Mouse (Mus musculus): Measurements from ENCODE around the gene Cd59a. TPM values are rescaled to one million over a fixed set of nuclear protein-coding genes. Genes with fewer than 3 reads are reported as not detected.
"Not testable (repeated sequence)": the region's sequence is repeated elsewhere in the genome, so short reads cannot be mapped to it uniquely, and the experiment has no call there.

The Cd59a gene
- polyA plus RNA-seq, 1 experiment = 10.5 TPM

DNA sequence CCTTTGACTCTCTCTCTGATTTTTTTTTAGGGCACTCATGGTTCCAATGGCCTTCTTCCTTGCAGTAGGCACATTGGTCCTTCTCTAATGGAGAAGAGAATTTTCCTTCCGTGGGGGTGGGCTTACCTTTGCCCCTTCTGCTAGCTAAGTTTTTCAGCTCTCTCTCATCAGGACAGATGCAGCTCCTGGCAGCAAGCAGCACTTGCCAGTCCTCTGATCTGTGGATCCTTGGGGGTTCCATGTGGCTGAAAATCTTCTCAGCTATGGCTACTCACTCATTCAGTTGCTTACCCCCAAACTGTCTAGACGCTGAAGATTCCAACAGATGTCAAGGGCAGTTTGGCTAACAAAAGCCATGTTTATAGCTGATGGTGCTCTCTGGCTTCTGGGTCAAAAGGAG, 2.3 kb upstream of the Cd59a start:
- no peaks in the 10 kb centered on the region for H3K27me3 ChIP-seq (ENCODE audit: control insufficient read depth, insufficient read depth, low read length, poor library complexity, severe bottlenecking)
- H3K4me3 ChIP-seq (ENCODE audit: low read depth, low read length) = no peak overlapping the region
- no peaks in the 10 kb centered on the region for H3K36me3 ChIP-seq (ENCODE audit: control insufficient read depth, insufficient read depth, low read length, poor library complexity, severe bottlenecking)
- peaks cover 9% of the 10 kb centered on the region for H3K9me3 ChIP-seq (replicated peaks; ENCODE audit: control insufficient read depth, insufficient read depth, low read length, poor library complexity, severe bottlenecking)
- TF ChIP-seq POLR2A (IDR thresholded peaks at IDR 0.05; ENCODE audit: insufficient read depth, low read length) (no peak), CTCF (IDR thresholded peaks at IDR 0.05; ENCODE audit: low read depth, low read length) (no peak), EP300 (IDR thresholded peaks at IDR 0.05; ENCODE audit: insufficient read depth, low read depth, low read length) (no peak)
- H3K9ac ChIP-seq (ENCODE audit: low read depth, poor library complexity, severe bottlenecking) = no peak overlapping the region
- no peaks in the 10 kb centered on the region for H3K4me1 ChIP-seq (ENCODE audit: control insufficient read depth, insufficient read depth, low read length)
- no peak overlapping the region for H3K27ac ChIP-seq (ENCODE audit: insufficient read depth, low read length)

DNA sequence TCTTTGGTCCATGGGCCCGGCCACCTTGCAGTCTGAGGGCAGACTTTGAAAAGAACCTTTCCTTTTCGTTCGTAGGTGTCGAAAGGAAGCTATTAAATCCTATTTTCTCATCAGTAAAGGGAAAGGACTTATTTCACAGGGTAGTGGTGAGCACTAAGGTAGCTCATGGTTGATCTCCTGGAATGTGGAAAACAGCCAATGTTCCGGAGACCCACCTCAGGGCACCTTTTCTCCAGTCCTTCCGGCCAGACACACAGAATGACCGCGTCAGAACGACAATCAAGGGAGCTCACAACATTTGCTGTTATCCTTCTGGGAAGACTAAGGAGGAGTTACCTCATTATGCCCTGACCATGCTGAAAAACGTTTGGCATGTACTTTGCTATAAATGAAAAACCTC, 655 bp downstream of the Cd59a start:
- no peak for TF ChIP-seq EP300 (IDR thresholded peaks at IDR 0.05; ENCODE audit: insufficient read depth, low read depth, low read length)
- TF ChIP-seq POLR2A (IDR thresholded peaks at IDR 0.05; ENCODE audit: insufficient read depth, low read length) = no peak
- TF ChIP-seq CTCF (IDR thresholded peaks at IDR 0.05; ENCODE audit: low read depth, low read length) = no peak
- 0 out of 2 replicates have a peak overlapping the region, but pooled peaks have one; percentile 25 for H3K4me3 ChIP-seq (ENCODE audit: low read depth, low read length)

DNA sequence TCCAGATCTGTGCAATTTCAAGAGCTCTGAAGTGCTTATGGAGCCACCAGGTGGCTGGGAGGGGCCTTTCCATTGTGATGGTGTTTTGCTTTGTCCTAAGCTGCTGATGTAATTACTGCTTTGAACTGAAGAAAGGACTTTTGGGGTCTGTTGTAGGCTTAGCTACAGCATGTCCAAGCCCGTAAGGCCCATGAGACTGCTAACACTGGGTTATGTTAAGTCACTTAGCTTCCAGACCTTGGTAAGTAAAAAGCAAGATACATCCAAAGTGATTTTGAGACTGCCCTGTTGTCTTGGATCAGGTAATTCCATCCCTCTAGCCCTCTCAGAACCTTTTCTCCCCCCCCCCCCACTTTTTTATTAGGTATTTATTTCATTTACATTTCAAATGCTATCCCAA, 1.2 kb downstream of the Cd59a start:
- not testable (repeated sequence) for H3K9ac ChIP-seq (ENCODE audit: low read depth, poor library complexity, severe bottlenecking); H3K36me3 ChIP-seq (ENCODE audit: control insufficient read depth, insufficient read depth, low read length, poor library complexity, severe bottlenecking); H3K4me3 ChIP-seq (ENCODE audit: low read depth, low read length); H3K9me3 ChIP-seq (replicated peaks; ENCODE audit: control insufficient read depth, insufficient read depth, low read length, poor library complexity, severe bottlenecking); H3K27me3 ChIP-seq (ENCODE audit: control insufficient read depth, insufficient read depth, low read length, poor library complexity, severe bottlenecking); H3K4me1 ChIP-seq (ENCODE audit: control insufficient read depth, insufficient read depth, low read length); H3K27ac ChIP-seq (ENCODE audit: insufficient read depth, low read length)

More for the DNA sequence above, 655 bp downstream of the Cd59a start:
- no peaks in the 10 kb centered on the region for H3K27me3 ChIP-seq (ENCODE audit: control insufficient read depth, insufficient read depth, low read length, poor library complexity, severe bottlenecking)
- peaks cover 2% of the 10 kb centered on the region for H3K4me1 ChIP-seq (ENCODE audit: control insufficient read depth, insufficient read depth, low read length)
- no peaks in the 10 kb centered on the region for H3K36me3 ChIP-seq (ENCODE audit: control insufficient read depth, insufficient read depth, low read length, poor library complexity, severe bottlenecking)
- H3K27ac ChIP-seq (ENCODE audit: insufficient read depth, low read length) = no peak overlapping the region
- H3K9me3 ChIP-seq (replicated peaks; ENCODE audit: control insufficient read depth, insufficient read depth, low read length, poor library complexity, severe bottlenecking) = peaks cover 9% of the 10 kb centered on the region
- H3K9ac ChIP-seq (ENCODE audit: low read depth, poor library complexity, severe bottlenecking) = no peak overlapping the region

DNA sequence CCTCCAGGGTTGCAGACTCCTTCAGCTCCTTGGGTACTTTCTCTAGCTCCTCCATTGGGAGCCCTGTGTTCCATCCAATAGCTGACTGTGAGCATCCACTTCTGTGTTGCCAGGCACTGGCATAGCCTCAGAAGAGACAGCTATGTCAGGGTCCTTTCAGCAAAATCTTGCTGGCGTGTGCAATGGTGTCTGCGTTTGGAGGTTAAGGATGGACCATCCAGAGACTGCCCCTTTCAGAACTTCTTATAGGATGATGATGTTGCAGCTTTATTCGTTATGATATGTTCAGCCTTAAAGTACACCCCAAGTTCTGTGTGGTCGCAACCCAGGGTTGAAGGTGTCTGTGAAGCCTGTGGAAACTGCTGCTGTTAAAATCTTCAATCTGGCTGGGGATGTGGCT, 1.8 kb downstream of the Cd59a start:
- not testable (repeated sequence) for H3K27ac ChIP-seq (ENCODE audit: insufficient read depth, low read length); H3K4me1 ChIP-seq (ENCODE audit: control insufficient read depth, insufficient read depth, low read length)

DNA sequence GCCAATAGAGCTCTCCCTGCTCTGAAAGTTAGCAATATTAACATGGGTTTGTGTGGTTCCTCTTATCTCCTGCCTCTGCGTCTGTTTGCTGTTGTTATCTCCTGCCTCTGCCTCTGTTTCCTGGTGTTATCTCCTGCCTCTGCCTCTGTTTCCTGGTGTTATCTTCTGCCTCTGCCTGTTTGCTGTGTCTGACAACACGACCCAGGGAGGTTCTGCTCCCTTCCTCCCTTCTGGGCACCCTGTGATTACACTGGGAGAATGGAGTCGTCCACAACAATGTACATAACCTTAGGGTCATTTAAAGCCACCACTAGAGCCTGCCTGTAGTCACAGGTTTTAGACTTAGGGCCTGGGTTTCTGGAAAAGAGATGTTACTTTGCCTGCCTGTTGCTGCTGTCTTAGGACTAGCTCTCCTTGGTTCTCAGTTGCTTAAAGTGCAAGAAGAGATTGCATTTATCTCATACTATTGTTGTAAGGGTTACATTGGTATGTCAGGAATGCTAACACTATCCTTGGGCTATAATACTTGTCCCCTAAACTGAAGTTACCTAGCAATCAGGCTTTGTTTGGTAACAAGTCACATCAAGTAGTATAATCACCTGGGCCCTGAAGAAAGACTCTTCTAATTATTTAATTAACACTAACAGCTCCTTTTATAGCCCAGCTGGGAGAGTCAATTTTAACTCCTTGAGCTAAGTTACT, 3.1 kb downstream of the Cd59a start:
- no peaks in the 10 kb centered on the region for H3K9me3 ChIP-seq (replicated peaks; ENCODE audit: control insufficient read depth, insufficient read depth, low read length, poor library complexity, severe bottlenecking)
- H3K27ac ChIP-seq (ENCODE audit: insufficient read depth, low read length) = peak overlapping the region; percentile 70; the same call in 1 of the 2 replicates
- H3K4me1 ChIP-seq (ENCODE audit: control insufficient read depth, insufficient read depth, low read length) = peaks cover 2% of the 10 kb centered on the region
- H3K9ac ChIP-seq (ENCODE audit: low read depth, poor library complexity, severe bottlenecking) = no peak overlapping the region
- H3K4me3 ChIP-seq (ENCODE audit: low read depth, low read length) = no peak overlapping the region
- TF ChIP-seq CTCF (IDR thresholded peaks at IDR 0.05; ENCODE audit: low read depth, low read length) = no peak
- no peak for TF ChIP-seq POLR2A (IDR thresholded peaks at IDR 0.05; ENCODE audit: insufficient read depth, low read length)
- TF ChIP-seq EP300 (IDR thresholded peaks at IDR 0.05; ENCODE audit: insufficient read depth, low read depth, low read length) = no peak
- H3K36me3 ChIP-seq (ENCODE audit: control insufficient read depth, insufficient read depth, low read length, poor library complexity, severe bottlenecking) = no peaks in the 10 kb centered on the region
- no peaks in the 10 kb centered on the region for H3K27me3 ChIP-seq (ENCODE audit: control insufficient read depth, insufficient read depth, low read length, poor library complexity, severe bottlenecking)

More for the DNA sequence above, 1.8 kb downstream of the Cd59a start:
- not testable (repeated sequence) for H3K9ac ChIP-seq (ENCODE audit: low read depth, poor library complexity, severe bottlenecking); H3K27me3 ChIP-seq (ENCODE audit: control insufficient read depth, insufficient read depth, low read length, poor library complexity, severe bottlenecking); H3K9me3 ChIP-seq (replicated peaks; ENCODE audit: control insufficient read depth, insufficient read depth, low read length, poor library complexity, severe bottlenecking); H3K4me3 ChIP-seq (ENCODE audit: low read depth, low read length); H3K36me3 ChIP-seq (ENCODE audit: control insufficient read depth, insufficient read depth, low read length, poor library complexity, severe bottlenecking)

DNA sequence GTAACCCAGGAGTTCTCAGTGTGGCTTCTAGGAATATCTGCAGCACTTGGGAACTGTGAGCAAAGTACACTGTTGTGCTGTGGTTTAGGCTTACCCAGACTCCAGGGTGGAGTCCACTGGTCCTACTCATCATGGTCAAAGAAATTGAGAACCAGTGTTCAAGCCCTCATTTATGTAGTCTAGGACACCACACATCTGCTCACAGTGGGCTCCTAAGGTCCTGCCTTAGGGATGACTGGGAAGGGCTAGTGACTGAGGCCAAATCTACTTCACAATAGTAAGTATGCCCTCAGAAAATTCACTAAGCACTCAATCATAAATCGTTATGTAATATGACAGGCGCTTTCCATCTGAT, 3.6 kb downstream of the Cd59a start:
- H3K27ac ChIP-seq (ENCODE audit: insufficient read depth, low read length) = peak overlapping the region; percentile 70; the same call in 1 of the 2 replicates

More for the DNA sequence above, 3.6 kb downstream of the Cd59a start:
- no peak overlapping the region for H3K9ac ChIP-seq (ENCODE audit: low read depth, poor library complexity, severe bottlenecking)
- peaks cover 2% of the 10 kb centered on the region for H3K4me1 ChIP-seq (ENCODE audit: control insufficient read depth, insufficient read depth, low read length)
- no peak for TF ChIP-seq EP300 (IDR thresholded peaks at IDR 0.05; ENCODE audit: insufficient read depth, low read depth, low read length)
- TF ChIP-seq POLR2A (IDR thresholded peaks at IDR 0.05; ENCODE audit: insufficient read depth, low read length) = no peak
- TF ChIP-seq CTCF (IDR thresholded peaks at IDR 0.05; ENCODE audit: low read depth, low read length) = no peak
- H3K27me3 ChIP-seq (ENCODE audit: control insufficient read depth, insufficient read depth, low read length, poor library complexity, severe bottlenecking) = no peaks in the 10 kb centered on the region
- H3K4me3 ChIP-seq (ENCODE audit: low read depth, low read length) = no peak overlapping the region
- H3K9me3 ChIP-seq (replicated peaks; ENCODE audit: control insufficient read depth, insufficient read depth, low read length, poor library complexity, severe bottlenecking) = no peaks in the 10 kb centered on the region
- H3K36me3 ChIP-seq (ENCODE audit: control insufficient read depth, insufficient read depth, low read length, poor library complexity, severe bottlenecking) = no peaks in the 10 kb centered on the region

Measured in ES-Bruce4 (cell line).